Mouse (Mus musculus): Measurements from ENCODE around the gene Gm20721.
"Not testable (repeated sequence)": the region's sequence is repeated elsewhere in the genome, so short reads cannot be mapped to it uniquely, and the experiment has no call there.

DNA sequence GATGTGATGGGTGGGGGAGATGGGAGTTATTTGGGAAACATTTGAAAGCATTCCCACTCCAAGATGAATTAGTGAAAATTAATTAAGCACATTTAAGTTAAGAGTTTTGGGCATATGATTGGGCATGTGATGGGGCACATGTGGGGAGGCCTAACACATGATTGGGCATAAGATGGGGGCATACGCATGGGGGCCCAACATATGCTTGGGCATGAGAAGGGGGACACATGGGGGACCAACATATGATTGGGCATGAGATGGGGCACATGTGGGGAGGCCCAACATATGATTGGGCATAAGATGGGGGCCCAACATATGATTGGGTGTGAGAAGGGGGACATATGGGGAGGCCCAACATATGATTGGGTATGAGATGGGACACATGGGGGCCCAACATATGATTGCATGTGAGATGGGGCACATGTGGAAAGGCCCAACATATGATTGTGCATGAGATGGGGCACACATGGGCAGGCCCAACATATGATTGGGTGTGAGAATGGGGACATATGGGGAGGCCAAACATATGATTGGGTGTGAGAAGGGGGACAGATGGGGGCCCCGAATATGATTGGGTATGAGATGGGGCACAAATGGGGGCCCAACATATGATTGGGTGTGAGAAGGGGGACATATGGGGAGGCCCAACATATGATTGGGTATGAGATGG lies 622 bp upstream of the Gm20721 start:
- not testable (repeated sequence) for TF ChIP-seq POLR2A (IDR thresholded peaks at IDR 0.05; ENCODE audit: borderline replicate concordance, extremely low read depth, low read depth, low read length); CTCF (IDR thresholded peaks at IDR 0.05; ENCODE audit: insufficient read depth, low read length)
